Mouse (Mus musculus) embryonic facial prominence, embryonic 13.5 days (tissue): ENCODE measurements at regions not wholly inside any gene's neighbourhood (a gene's known extent, or its start where the extent isn't known, plus 50 kb on each side); places are given as distances from the start of the nearest gene placed in this dataset.

Source experiments
- ATAC-seq: fragments of 200-750 bp; cut with Nextera tagmentation; 2 replicates; pipeline ENCODE4 v1.8.0; 2017; ENCODE audit warnings: low read depth; ENCODE audit not compliant: insufficient number of reproducible peaks, insufficient read depth, low FRiP score, low TSS enrichment
- H3K27ac ChIP-seq: fragments of 300-500 bp; sonication (generic); 2 replicates; pipeline ENCODE4 v1.5.1; 2015; ENCODE audit warnings: moderate library complexity, mild to moderate bottlenecking, inconsistent platforms
- H3K27me3 ChIP-seq: fragments of 300-500 bp; sonication (generic); 2 replicates; pipeline ENCODE4 v1.6.1; 2015; ENCODE audit warnings: mild to moderate bottlenecking, inconsistent platforms
- H3K36me3 ChIP-seq: fragments of 300-500 bp; sonication (generic); 2 replicates; pipeline ENCODE4 v1.6.1; 2015; ENCODE audit warnings: mild to moderate bottlenecking, inconsistent platforms
- H3K4me1 ChIP-seq: fragments of 300-500 bp; sonication (generic); 2 replicates; pipeline ENCODE4 v1.6.1; 2015; ENCODE audit warnings: inconsistent platforms
- H3K4me2 ChIP-seq: fragments of 300-500 bp; sonication (generic); 2 replicates; pipeline ENCODE4 v1.6.1; 2015; ENCODE audit warnings: moderate library complexity, mild to moderate bottlenecking, inconsistent platforms
- H3K4me3 ChIP-seq: fragments of 300-500 bp; sonication (generic); 2 replicates; pipeline ENCODE4 v1.5.1; 2015; ENCODE audit warnings: mild to moderate bottlenecking, inconsistent platforms
- H3K9ac ChIP-seq: fragments of 300-500 bp; sonication (generic); 2 replicates; pipeline ENCODE4 v1.6.1; 2015; ENCODE audit warnings: mild to moderate bottlenecking, inconsistent platforms
- H3K9me3 ChIP-seq: fragments of 300-500 bp; sonication (generic); 2 replicates; pipeline ENCODE4 v1.6.1; 2016; ENCODE audit warnings: inconsistent platforms
- WGBS: fragments of 180-500 bp; shearing (Covaris S2); methylation state at CpG from one replicate; pipeline ENCODE4 v1.1.7; 2015; ENCODE audit warnings: mixed read lengths; 5-methylcytosine and 5-hydroxymethylcytosine counted together

DNA sequence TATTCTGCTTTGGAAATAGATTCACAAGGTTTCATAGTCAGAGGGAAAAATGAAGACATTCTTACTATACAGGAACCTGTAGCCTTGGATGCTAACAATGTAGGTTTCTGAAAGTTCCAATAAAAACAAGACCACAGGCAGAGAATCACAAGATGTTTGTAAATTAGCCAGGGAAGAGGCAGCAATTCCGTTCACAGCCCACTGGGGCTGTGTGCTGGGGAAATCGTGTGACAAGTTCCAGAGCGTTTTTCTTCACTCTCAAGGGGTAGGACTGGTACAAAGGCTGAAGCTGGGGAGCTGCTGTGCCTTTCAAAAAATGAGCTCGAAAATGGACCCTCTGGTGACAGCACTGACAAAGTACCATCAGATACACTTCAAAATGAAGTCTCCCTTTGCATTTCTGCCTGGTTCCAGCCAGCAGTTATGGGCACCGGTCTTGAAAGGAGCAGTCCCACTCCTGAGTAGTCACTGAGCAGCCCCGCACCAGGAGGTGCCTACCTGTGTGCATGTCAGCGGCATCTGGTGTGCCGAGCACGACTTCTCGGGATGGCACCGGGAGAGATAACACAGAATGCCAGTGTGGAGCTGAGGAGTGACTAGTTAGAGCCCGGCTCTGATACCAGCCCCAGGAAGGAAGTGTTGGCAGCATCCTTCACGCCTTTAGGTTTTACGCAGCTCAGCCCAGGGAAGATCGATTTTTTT lies 77.0 kb upstream of the Mpp6 start:
- Histone ChIP-seq H3K9me3 (no peaks in the 10 kb centered on the region), H3K27me3 (no peaks in the 10 kb centered on the region), H3K36me3 (no peaks in the 10 kb centered on the region), H3K9ac (no peak overlapping the region), H3K4me3 (no peak overlapping the region), H3K4me1 (peaks cover 22% of the 10 kb centered on the region), H3K4me2 (no peak overlapping the region), H3K27ac (no peak overlapping the region)
- ATAC-seq: no peak
- WGBS: 67% methylated on average over 15 of the region's 15 CpGs

DNA sequence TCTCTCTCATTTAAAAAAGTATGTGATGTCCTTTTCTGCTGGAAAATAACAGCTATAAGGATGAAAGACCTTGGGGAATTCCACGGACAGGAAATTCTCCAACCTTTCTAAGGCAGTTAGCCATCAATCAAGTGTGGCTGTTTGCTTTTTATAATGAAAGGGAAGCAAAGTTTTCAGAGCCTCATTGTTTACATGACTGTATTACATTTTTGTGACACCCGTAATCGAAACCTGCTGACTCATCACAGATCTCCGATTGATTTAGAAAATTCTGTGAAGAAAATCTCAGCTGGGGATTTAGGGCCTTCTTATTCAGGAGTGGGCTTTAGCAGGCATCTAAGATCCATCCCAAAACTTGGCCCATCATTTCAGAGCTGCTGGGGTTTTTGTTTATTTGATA lies 72.4 kb upstream of the Mpp6 start:
- no peak overlapping the region for H3K4me2 ChIP-seq
- no peak overlapping the region for H3K27ac ChIP-seq
- H3K9me3 ChIP-seq: no peaks in the 10 kb centered on the region
- no peak overlapping the region for H3K4me3 ChIP-seq
- 41% methylated on average over 4 of the region's 4 CpGs for WGBS
- H3K9ac ChIP-seq: no peak overlapping the region
- H3K4me1 ChIP-seq: peaks cover 29% of the 10 kb centered on the region
- no peaks in the 10 kb centered on the region for H3K36me3 ChIP-seq
- H3K27me3 ChIP-seq: no peaks in the 10 kb centered on the region
- ATAC-seq: no peak

DNA sequence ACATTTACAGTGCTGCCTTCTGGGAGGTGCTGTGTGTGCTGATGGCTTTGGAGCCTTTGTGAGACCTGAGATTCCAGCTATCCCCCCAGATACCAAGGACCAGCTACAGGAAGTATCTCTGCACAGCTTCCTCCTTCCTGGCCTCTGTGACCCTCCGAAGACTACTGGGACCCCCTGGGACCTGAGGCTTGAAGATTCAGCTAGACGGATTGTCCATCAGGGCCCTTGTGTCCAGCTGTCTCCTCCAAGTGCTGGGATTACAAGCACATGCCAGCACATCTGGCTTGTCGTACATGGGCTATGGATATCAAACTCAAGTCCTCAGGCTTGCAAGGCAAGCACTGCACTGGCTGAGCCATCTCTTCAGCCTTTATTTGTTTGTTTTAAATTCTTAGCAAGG lies 71.7 kb upstream of the Mpp6 start:
- Histone ChIP-seq H3K9ac (no peak overlapping the region), H3K4me1 (peaks cover 21% of the 10 kb centered on the region), H3K4me3 (no peak overlapping the region), H3K27ac (no peak overlapping the region), H3K4me2 (no peak overlapping the region), H3K9me3 (no peaks in the 10 kb centered on the region), H3K27me3 (no peaks in the 10 kb centered on the region), H3K36me3 (no peaks in the 10 kb centered on the region)
- no peak for ATAC-seq
- 38% methylated on average over 3 of the region's 3 CpGs for WGBS

DNA sequence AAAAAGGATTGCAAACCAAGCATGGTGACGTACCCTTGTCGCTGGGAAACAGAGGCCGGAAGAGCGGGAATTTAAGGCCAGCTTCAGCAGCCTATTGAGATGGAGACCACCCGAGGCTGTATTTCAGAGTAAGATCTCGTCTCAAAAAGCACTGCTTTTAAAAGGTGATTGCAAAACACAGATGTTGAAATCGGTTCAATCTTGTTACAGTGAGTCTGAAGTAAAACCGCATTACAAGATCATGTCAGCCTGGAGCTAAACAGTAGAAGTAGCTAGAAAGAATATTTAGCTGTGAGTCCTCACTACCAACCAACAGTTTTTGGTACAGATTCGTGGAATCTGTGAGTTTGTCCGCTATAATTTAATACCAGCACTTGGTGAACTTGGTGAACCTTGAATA lies 69.0 kb upstream of the Mpp6 start:
- H3K4me2 ChIP-seq: no peak overlapping the region
- no peaks in the 10 kb centered on the region for H3K9me3 ChIP-seq
- no peak for ATAC-seq
- H3K36me3 ChIP-seq: no peaks in the 10 kb centered on the region
- peaks cover 17% of the 10 kb centered on the region for H3K4me1 ChIP-seq
- no peaks in the 10 kb centered on the region for H3K27me3 ChIP-seq
- H3K9ac ChIP-seq: no peak overlapping the region
- no peak overlapping the region for H3K4me3 ChIP-seq
- WGBS: 58% methylated on average over 10 of the region's 10 CpGs
- no peak overlapping the region for H3K27ac ChIP-seq

DNA sequence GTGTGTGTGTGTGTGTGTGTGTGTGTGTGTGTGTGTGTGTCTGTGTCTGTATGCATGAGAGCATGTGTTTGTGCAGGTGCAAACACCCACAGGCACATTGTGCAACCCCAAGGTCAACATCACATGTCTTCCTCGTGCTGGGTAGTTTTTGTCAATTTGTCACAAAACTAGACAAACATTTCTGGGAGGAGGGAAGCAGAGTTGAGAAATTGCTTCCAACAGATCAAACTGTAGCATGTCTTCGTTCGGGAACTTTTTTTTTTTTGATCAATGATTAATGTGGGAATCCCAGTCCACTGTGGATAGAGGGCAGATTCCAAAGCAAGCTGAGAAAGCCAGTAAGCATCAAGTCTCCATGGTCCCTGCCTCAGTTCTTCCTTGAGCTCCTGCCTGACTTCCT lies 67.9 kb upstream of the Mpp6 start:
- ATAC-seq: no peak
- no peaks in the 10 kb centered on the region for H3K36me3 ChIP-seq
- 58% methylated on average over 3 of the region's 3 CpGs for WGBS
- H3K27ac ChIP-seq: no peak overlapping the region
- H3K4me3 ChIP-seq: no peak overlapping the region
- 0 out of 2 replicates have a peak, but pooled peaks cover 3% of the 10 kb centered on the region for H3K27me3 ChIP-seq
- no peak overlapping the region for H3K9ac ChIP-seq
- H3K4me2 ChIP-seq: no peak overlapping the region
- no peaks in the 10 kb centered on the region for H3K9me3 ChIP-seq
- peaks cover 17% of the 10 kb centered on the region for H3K4me1 ChIP-seq

DNA sequence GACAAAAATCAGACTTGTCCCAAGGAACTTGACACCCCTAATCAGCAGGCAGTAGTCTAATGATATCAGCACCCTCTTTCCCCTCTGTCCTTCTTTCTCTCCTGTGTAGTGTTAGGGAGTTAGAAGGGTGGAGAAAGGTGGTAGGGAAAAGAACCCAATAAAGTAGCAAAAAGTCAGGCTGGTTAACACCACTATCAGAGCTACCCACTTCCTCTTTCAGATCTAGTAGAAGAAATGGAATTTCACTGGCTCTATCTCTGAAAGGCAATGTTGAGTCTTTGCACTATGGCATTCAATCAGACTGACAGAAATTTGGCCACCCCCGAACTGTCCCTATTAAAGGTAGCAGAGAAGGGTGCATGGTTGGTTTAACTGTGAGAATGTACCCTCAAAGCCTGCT lies 65.9 kb upstream of the Mpp6 start:
- H3K27me3 ChIP-seq: 0 out of 2 replicates have a peak, but pooled peaks cover 3% of the 10 kb centered on the region
- no peak overlapping the region for H3K9ac ChIP-seq
- H3K9me3 ChIP-seq: no peaks in the 10 kb centered on the region
- H3K4me1 ChIP-seq: peaks cover 7% of the 10 kb centered on the region
- 81% methylated on average over 1 of the region's 1 CpGs for WGBS
- no peak overlapping the region for H3K27ac ChIP-seq
- no peak for ATAC-seq
- no peak overlapping the region for H3K4me3 ChIP-seq
- H3K36me3 ChIP-seq: no peaks in the 10 kb centered on the region
- no peak overlapping the region for H3K4me2 ChIP-seq

DNA sequence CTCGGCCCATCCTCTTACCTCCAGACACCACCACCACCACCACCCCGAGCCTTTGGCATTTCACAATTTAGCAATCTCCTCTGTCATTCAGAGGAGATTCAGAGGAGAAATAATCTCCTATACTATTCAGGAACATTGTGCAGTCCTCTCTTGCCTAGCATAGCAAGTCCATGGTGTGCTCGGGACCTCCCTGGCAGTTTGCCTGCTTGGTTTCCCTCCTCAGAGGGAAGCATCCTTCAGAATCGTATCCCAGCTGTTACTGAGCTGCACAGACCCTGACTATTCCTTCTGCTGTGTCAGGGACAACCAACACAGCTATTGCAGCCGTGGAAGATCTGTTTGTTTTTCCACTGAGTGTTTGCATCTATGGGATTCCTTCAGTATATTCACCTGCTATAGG lies 63.3 kb upstream of the Mpp6 start:
- H3K4me1 ChIP-seq: no peaks in the 10 kb centered on the region
- ATAC-seq: no peak
- 0 out of 2 replicates have a peak, but pooled peaks cover 3% of the 10 kb centered on the region for H3K27me3 ChIP-seq
- H3K36me3 ChIP-seq: no peaks in the 10 kb centered on the region
- H3K4me3 ChIP-seq: no peak overlapping the region
- H3K4me2 ChIP-seq: no peak overlapping the region
- WGBS: 64% methylated on average over 5 of the region's 5 CpGs
- no peak overlapping the region for H3K9ac ChIP-seq
- H3K9me3 ChIP-seq: no peaks in the 10 kb centered on the region
- no peak overlapping the region for H3K27ac ChIP-seq

DNA sequence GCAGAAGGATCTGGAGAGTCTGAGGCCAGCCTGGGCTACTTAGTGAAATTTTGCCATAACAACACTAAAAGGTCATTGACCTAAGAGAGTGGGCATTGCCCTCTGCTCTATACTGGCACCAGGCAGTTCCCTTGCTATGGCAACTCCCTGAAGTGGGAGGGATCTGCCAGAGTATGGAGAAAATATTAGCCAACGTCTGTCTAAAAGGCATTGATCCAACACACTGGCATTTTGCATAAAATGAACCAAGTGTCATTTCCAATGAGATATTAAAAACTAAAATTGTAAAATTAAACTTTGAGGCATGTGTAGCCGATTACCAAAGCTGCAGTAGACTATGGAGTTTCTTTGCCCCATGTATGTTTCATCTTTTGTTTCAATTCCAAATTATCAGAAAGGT lies 57.6 kb upstream of the Mpp6 start:
- no peak for ATAC-seq
- Histone ChIP-seq H3K27ac (no peak overlapping the region), H3K9ac (no peak overlapping the region), H3K27me3 (no peaks in the 10 kb centered on the region), H3K4me1 (peaks cover 13% of the 10 kb centered on the region), H3K4me3 (no peak overlapping the region), H3K9me3 (no peaks in the 10 kb centered on the region), H3K4me2 (no peak overlapping the region), H3K36me3 (no peaks in the 10 kb centered on the region)
- 80% methylated on average over 2 of the region's 2 CpGs for WGBS

DNA sequence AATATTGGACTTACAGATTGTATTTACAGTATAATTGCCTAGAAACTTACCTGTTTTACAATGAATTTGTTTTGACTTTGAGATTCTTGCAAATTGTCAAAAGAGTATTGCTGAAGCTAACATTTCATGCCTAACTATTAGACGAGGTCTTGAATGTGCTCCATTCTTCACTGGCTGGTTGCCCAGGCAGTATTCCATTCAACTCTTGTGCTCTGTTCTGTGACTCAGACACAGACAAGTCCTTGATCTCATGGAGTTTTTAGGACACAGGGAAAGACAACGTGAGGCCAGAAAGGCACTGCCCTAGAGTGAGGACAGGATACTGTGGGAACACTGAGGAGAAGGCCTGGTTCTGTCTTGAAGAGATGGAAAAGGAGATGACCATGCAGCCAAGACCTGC lies 57.0 kb upstream of the Mpp6 start:
- Histone ChIP-seq H3K9ac (no peak overlapping the region), H3K36me3 (no peaks in the 10 kb centered on the region), H3K27me3 (no peaks in the 10 kb centered on the region), H3K9me3 (no peaks in the 10 kb centered on the region), H3K4me1 (peaks cover 13% of the 10 kb centered on the region), H3K4me2 (no peak overlapping the region), H3K27ac (no peak overlapping the region), H3K4me3 (no peak overlapping the region)
- ATAC-seq: no peak
- WGBS: 54% methylated on average over 2 of the region's 2 CpGs

DNA sequence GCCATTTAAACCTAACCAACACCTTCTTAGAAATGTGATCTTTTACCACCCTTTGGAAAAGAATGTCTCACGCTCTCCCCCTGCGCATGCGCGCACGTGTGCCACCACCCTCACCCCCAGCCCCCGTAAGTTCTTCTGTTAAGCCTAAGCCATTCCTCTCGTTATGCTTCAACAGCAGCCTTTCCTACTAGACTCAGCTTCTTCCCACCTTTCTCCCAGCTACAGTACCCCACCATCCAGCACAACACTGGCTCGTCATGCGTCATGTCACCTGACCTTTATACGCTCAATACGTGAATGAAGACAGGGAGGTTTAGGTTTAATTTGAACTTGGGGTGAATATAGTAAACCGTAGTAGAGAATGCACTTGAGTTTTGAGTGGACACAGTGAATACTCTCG lies 55.8 kb upstream of the Mpp6 start:
- no peak overlapping the region for H3K9ac ChIP-seq
- no peaks in the 10 kb centered on the region for H3K9me3 ChIP-seq
- no peak for ATAC-seq
- no peak overlapping the region for H3K4me3 ChIP-seq
- H3K36me3 ChIP-seq: no peaks in the 10 kb centered on the region
- H3K27me3 ChIP-seq: no peaks in the 10 kb centered on the region
- 75% methylated on average over 13 of the region's 13 CpGs for WGBS
- no peak overlapping the region for H3K27ac ChIP-seq
- H3K4me1 ChIP-seq: peaks cover 20% of the 10 kb centered on the region
- no peak overlapping the region for H3K4me2 ChIP-seq

DNA sequence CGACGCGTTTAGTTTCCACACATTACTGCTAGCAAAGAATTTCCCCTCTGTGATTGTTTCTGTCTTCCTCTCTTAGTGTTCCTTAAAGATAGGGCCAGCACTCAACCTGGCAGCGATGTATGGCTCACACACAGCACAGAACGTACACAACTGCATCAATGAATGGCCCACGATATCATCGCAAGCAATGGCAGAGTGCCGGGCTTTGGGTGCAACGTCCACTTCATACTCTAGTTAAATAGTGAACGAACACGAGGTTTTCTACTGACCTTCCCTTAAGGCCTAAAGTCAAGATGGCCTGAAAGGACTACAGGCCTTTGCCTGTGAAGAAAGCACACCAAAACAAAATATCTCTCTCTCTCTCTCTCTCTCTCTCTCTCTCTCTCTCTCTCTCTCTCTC lies 51.4 kb upstream of the Mpp6 start:
- H3K27me3 ChIP-seq: no peaks in the 10 kb centered on the region
- no peak overlapping the region for H3K4me2 ChIP-seq
- H3K4me3 ChIP-seq: no peak overlapping the region
- H3K4me1 ChIP-seq: peaks cover 20% of the 10 kb centered on the region
- WGBS: 91% methylated on average over 11 of the region's 11 CpGs
- no peaks in the 10 kb centered on the region for H3K9me3 ChIP-seq
- H3K9ac ChIP-seq: no peak overlapping the region
- H3K27ac ChIP-seq: 0 out of 2 replicates have a peak overlapping the region, but pooled peaks have one; percentile 41
- H3K36me3 ChIP-seq: no peaks in the 10 kb centered on the region
- no peak for ATAC-seq

DNA sequence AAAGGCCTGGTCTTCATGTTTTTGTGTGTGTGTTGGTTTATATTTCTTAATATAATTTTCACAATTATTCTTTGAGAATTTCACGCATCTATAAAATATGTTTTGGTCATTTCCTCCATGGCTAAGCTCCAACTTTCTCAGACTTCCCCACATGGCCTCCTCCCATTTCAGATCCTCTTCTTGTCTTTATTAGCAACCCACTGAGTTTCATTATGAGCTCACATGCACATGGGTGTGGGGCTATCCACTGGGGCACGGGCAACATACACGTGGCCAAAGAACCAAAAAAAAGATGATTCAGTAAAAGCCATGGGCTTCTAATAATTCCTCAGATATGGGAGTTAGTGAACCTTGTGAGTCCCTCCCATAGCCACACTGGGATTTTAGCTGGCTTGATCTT lies 50.1 kb upstream of the Mpp6 start:
- H3K4me1 ChIP-seq: peaks cover 12% of the 10 kb centered on the region
- H3K4me3 ChIP-seq: no peak overlapping the region
- no peak overlapping the region for H3K27ac ChIP-seq
- ATAC-seq: no peak
- H3K9me3 ChIP-seq: no peaks in the 10 kb centered on the region
- H3K36me3 ChIP-seq: no peaks in the 10 kb centered on the region
- no peaks in the 10 kb centered on the region for H3K27me3 ChIP-seq
- no peak overlapping the region for H3K9ac ChIP-seq
- 80% methylated on average over 3 of the region's 3 CpGs for WGBS
- no peak overlapping the region for H3K4me2 ChIP-seq
